Mouse (Mus musculus) neutrophil, adult 65 days (primary cell): ENCODE results near the gene Gm5089. TPM values are rescaled to one million over a fixed set of nuclear protein-coding genes. Genes with fewer than 3 reads are reported as not detected.

Source experiments
- total RNA-seq: library from RNA; stranded (reverse); gene quantifications from 2 replicates; pipeline ENCODE4 v1.2.4, GENCODE M21; 2023

The Gm5089 gene
- not detected in 2 replicates for total RNA-seq

DNA sequence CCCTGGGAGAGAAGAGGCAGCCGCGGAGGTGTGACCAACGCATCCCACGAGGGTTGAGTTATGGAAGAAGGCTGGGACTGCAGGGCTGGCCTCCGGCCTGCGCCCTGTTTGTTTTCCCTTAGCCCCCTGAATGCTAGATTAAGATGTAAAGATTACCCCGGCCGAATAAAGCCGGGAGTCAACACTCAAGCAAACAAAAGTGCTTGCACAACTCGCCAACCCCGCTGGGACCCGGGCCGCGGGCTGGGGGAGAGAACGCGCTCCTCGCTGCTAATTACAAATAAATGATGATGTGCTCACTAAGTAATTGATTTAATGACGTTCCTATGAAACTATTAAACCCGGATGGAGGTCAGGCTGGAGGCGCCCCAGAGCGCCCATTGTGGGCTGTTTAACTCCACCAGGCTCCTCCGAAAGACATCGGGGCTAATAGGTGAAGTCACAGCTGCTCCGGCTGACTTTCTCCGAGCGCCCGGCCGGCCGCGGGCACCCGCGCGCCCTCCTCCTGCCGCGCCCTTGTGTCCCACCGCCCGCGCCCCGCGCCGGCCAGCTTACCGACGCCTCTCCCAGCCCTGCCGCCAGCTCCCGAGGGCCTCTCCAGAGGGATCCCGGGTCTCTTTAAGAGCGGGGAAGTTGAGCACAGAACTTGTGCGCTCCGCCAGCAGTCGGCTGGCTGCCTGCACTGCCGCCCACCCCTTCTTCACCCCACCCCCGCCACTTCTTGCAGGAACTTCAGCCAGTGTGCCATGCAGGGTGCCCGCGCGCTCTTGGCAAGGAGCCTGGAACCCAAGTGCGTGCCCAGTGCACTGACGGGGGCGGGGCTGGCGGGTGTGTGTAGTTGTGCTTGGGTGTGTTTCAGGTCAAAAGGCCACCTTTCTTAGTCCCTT is at the start of gene Gm5089:
Gm5089 (minus strand) TSS at position 620 of the 887 bp plus-strand sequence.

DNA sequence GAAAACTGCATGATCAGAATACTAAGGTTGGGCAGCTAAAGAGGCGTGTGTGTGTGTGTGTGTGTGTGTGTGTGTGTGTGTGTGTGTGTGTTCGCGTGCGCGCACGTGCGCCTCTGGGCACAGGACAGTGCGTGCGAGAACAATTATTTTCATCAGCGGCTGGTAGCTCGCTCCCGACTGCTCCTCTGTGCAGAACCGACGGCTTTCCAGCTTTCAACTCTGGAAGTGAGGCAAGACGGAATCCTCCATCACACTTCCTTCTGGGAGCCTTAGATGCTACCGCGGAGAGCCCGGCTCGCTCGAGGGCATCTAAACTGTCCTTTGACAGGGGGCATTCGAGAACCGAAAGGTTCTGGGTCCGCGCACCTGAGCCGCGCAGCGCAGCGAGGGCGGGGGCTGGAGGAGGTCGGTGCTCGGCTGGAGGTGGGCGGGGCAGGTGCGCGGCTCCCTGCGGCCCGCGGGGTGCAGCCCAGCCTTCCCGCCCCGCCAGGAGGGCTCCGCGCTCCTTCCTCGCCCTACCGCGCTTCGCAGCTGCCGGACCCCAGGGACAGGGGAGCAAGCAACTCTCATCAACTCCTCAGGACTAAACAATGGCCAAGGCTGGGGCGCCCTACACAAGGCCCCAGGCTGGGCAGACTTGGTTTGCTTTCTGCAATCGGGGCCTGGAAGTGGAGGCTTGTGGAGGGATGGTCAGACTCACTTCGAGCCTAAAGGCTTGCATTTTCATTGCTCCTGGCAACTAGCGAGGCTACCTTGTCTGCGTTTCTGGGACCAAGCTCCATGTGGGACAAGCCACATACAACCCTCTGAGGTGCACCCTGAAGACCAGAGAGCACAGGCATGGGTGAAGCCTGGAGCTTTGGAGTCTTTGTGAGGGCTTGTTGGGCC is 39.8 kb upstream of the Gm5089 start, which contains the start of gene Gm10837:
Gm10837 (plus strand) TSS at position 146 of the 888 bp plus-strand sequence.

DNA sequence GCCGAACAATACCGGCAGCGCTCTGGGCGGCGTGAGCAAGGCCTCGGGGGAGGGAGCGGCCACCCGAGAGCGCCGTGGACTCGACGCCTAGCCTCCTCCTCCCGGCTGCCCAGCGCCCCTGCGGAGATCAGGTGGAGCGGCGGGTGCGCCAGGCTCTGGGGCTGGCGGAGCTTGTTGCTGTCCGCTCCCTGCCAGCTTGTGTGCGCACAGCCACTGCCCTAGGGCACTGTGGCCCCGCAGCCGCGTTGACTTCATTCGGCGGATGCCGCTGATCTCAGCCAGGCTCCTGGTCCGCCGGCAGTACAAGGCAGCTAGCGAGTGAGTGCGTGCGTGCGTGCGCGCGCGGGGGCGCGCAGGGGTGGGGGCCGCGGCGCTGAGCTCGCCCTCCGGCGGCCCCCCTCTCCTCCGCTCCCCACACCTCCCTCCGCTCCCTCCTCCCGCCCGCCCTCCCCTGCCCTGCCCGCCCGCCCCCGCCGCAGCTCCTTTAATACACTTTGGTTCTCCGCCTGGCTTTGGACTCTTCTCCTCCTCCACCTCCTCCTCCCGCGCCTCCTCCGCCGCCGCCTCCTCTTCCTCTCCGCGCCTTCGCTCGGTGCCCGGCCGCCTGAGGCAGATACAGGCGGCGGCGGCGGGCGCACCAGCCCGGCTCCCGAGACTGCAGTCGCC is 24.1 kb upstream of the Gm5089 start, which contains the start of gene Zic2:
Zic2 (plus strand) TSS at position 545 of the 666 bp plus-strand sequence.

DNA sequence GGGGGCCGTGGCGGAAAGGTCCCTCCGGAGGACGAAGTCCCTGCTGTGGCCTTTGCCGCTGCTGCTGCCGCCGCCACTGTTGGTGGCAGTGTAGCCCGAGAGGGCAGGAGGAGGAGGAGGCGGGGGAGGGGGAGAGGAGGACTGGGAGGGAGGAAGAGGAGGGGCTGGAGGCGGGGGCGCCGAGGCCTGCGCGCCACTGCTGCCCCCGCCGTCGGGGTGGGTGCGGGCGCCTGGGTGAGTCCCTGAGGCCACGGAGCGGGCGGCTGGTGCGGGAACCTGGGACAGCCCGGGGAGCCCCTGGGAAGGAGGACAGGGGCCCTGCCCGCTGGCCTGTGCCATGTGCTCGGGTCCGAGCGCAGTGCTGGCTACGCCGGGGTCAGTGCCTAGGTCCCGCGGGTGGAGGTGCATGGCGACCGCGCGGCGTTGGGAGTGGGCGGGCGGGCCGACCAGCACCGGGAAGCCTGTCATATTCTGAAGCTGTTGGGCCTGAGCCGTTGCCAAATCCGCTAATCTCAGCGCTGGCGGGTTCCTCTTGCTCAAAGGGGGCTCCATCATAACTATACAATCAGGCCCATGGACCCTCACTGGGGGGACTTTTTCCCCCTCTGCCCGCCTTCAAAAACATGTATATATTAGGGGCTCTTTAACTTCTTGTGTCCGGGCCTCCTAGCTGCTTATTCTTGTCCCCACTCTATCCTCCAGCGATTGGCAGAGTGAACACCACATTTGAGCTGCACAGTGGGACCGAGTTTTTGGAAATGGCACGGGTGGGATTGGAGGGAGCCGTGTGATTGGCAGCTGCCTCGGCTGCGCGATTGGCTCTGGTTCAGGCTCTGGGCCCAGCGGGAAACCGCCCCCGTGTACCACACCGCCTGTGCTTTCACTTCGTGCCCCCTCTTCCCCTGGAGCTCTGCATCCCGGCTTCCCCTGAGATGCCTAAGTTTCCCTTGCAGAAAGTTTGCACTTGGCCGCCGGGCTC is 14.1 kb upstream of the Gm5089 start, which contains the start of gene Zic5:
Zic5 (minus strand) TSS at position 915 of the 979 bp plus-strand sequence.

Other genes with a start within 250 kb of the Gm5089 start
- gene Zic5, start 14.6 kb upstream of the Gm5089 start, total RNA-seq = not detected in 2 replicates
- gene Zic2, start 24.3 kb upstream of the Gm5089 start, total RNA-seq = not detected in 2 replicates
- not detected in 2 replicates for gene Gm10837, start 39.5 kb upstream of the Gm5089 start, total RNA-seq
- gene Pcca, start 83.2 kb upstream of the Gm5089 start, total RNA-seq = 7.3 and 12.9 TPM in 2 replicates